Mouse (Mus musculus) ES-E14 (cell line): Measurements from ENCODE around the gene Ttc41.

Experiments used
- HCFC1 ChIP-seq: IDR thresholded peaks from 2 replicates; pipeline ENCODE4 v1.6.1; 2012; ENCODE audit warnings: low read length, inconsistent platforms, borderline replicate concordance; ENCODE audit not compliant: insufficient read depth
- ZNF384 ChIP-seq: IDR thresholded peaks from 2 replicates; pipeline ENCODE4 v1.6.1; 2012; ENCODE audit warnings: low read depth, low read length, inconsistent platforms

GRCm38 (mm10) chr10:86785396-86785795, 79.8 kb downstream of the Ttc41 start:
- TF ChIP-seq ZNF384 (no peak), HCFC1 (no peak)
